Mouse (Mus musculus) heart, embryonic 11.5 days (tissue): ENCODE measurements around the gene Sspn. TPM values are rescaled to one million over a fixed set of nuclear protein-coding genes. Genes with fewer than 3 reads are reported as not detected.

Experiments
- ATAC-seq: fragments of 200-750 bp; cut with Nextera tagmentation; replicated peaks from 2 replicates; pipeline ENCODE4 v1.8.0; 2017; ENCODE audit warnings: moderate library complexity; ENCODE audit not compliant: insufficient number of reproducible peaks, low FRiP score, low TSS enrichment
- H3K27ac ChIP-seq: fragments of 300-500 bp; sonication (generic); 2 replicates; pipeline ENCODE4 v1.5.1; 2014; ENCODE audit warnings: mild to moderate bottlenecking, low read depth, low read length
- H3K27me3 ChIP-seq: fragments of 300-500 bp; sonication (generic); 2 replicates; pipeline ENCODE4 v1.6.1; 2014; ENCODE audit warnings: mild to moderate bottlenecking, low read length, mixed read lengths; ENCODE audit not compliant: control insufficient read depth, insufficient read depth
- H3K36me3 ChIP-seq: fragments of 300-500 bp; sonication (generic); 2 replicates; pipeline ENCODE4 v1.6.1; 2014; ENCODE audit warnings: mild to moderate bottlenecking, low read length, moderate library complexity, mixed read lengths; ENCODE audit not compliant: control insufficient read depth, insufficient read depth
- H3K4me1 ChIP-seq: fragments of 300-500 bp; sonication (generic); 2 replicates; pipeline ENCODE4 v1.6.1; 2014; ENCODE audit warnings: low read length; ENCODE audit not compliant: control insufficient read depth, insufficient read depth
- H3K4me2 ChIP-seq: fragments of 300-500 bp; sonication (generic); 2 replicates; pipeline ENCODE4 v1.6.1; 2014; ENCODE audit warnings: mild to moderate bottlenecking, moderate library complexity
- H3K4me3 ChIP-seq: fragments of 300-500 bp; sonication (generic); 2 replicates; pipeline ENCODE4 v1.5.1; 2014; ENCODE audit warnings: low read depth, low read length
- H3K9ac ChIP-seq: fragments of 300-500 bp; sonication (generic); 2 replicates; pipeline ENCODE4 v1.6.1; 2014; ENCODE audit warnings: mild to moderate bottlenecking, low read depth, low read length, moderate library complexity
- H3K9me3 ChIP-seq: fragments of 300-500 bp; sonication (generic); replicated peaks from 2 replicates; pipeline ENCODE4 v1.6.1; 2016; ENCODE audit warnings: low read length; ENCODE audit not compliant: control insufficient read depth
- WGBS: fragments of 180-500 bp; shearing (Covaris S2); extraction: QIAGEN DNeasy Blood & Tissue Kit; methylation state at CpG from one replicate; pipeline ENCODE4 v1.1.7; 2014; ENCODE audit not compliant: insufficient replicate concordance; 5-methylcytosine and 5-hydroxymethylcytosine counted together
- polyA plus RNA-seq: library from polyadenylated mRNA; unstranded; fragments of >200 nt; fragmentation: Nextera tagmentation; extraction: Ambion mirVana; gene quantifications from 2 replicates; pipeline ENCODE4 v1.2.1, GENCODE M21; 2014

Gene Sspn
- polyA plus RNA-seq, 1 experiment from 2014 or later: 35.6 TPM

GRCm38 (mm10) chr6:145958070-145958469, 26.6 kb downstream of the Sspn start:
- WGBS: 24% methylated on average over 5 of the region's 5 CpGs
- peaks cover 24% of the 10 kb centered on the region for H3K4me1 ChIP-seq
- H3K4me3 ChIP-seq: no peak overlapping the region
- no peak for ATAC-seq
- H3K9me3 ChIP-seq: no peaks in the 10 kb centered on the region
- no peak overlapping the region for H3K4me2 ChIP-seq
- peak overlapping the region; percentile 81 for H3K27ac ChIP-seq
- H3K36me3 ChIP-seq: no peaks in the 10 kb centered on the region
- H3K27me3 ChIP-seq: no peaks in the 10 kb centered on the region
- 0 out of 2 replicates have a peak overlapping the region, but pooled peaks have one; percentile 17 for H3K9ac ChIP-seq

GRCm38 (mm10) chr6:145961047-145961446, 29.6 kb downstream of the Sspn start:
- no peaks in the 10 kb centered on the region for H3K9me3 ChIP-seq
- no peak overlapping the region for H3K9ac ChIP-seq
- no peak overlapping the region for H3K27ac ChIP-seq
- H3K27me3 ChIP-seq: no peaks in the 10 kb centered on the region
- H3K4me3 ChIP-seq: no peak overlapping the region
- no peaks in the 10 kb centered on the region for H3K36me3 ChIP-seq
- no peak for ATAC-seq
- peaks cover 17% of the 10 kb centered on the region for H3K4me1 ChIP-seq
- 59% methylated on average over 8 of the region's 8 CpGs for WGBS
- H3K4me2 ChIP-seq: no peak overlapping the region

- H3K4me3 ChIP-seq: no peak overlapping the region
- 82% methylated on average over 13 of the region's 13 CpGs for WGBS
These were observed 32.5 kb downstream of the Sspn start for GRCm38 (mm10) chr6:145963966-145964365.

GRCm38 (mm10) chr6:145967693-145968092, 36.3 kb downstream of the Sspn start:
- Histone ChIP-seq H3K27ac (no peak overlapping the region), H3K9ac (no peak overlapping the region), H3K27me3 (no peaks in the 10 kb centered on the region), H3K9me3 (0 out of 2 replicates have a peak, but pooled peaks cover 2% of the 10 kb centered on the region), H3K4me1 (peaks cover 31% of the 10 kb centered on the region), H3K4me2 (no peak overlapping the region), H3K36me3 (no peaks in the 10 kb centered on the region), H3K4me3 (no peak overlapping the region)
- WGBS: 39% methylated on average over 8 of the region's 8 CpGs
- ATAC-seq: no peak

More at GRCm38 (mm10) chr6:145963966-145964365, 32.5 kb downstream of the Sspn start:
- Histone ChIP-seq H3K4me1 (peaks cover 25% of the 10 kb centered on the region), H3K36me3 (no peaks in the 10 kb centered on the region), H3K27ac (no peak overlapping the region), H3K27me3 (no peaks in the 10 kb centered on the region), H3K4me2 (no peak overlapping the region), H3K9me3 (no peaks in the 10 kb centered on the region), H3K9ac (no peak overlapping the region)
- no peak for ATAC-seq

- no peak for ATAC-seq
- no peak overlapping the region for H3K27ac ChIP-seq
- H3K27me3 ChIP-seq: no peaks in the 10 kb centered on the region
- no peak overlapping the region for H3K4me3 ChIP-seq
- H3K9me3 ChIP-seq: 0 out of 2 replicates have a peak, but pooled peaks cover 2% of the 10 kb centered on the region
- no peaks in the 10 kb centered on the region for H3K36me3 ChIP-seq
- no peak overlapping the region for H3K9ac ChIP-seq
- WGBS: 48% methylated on average over 7 of the region's 7 CpGs
- no peak overlapping the region for H3K4me2 ChIP-seq
- H3K4me1 ChIP-seq: peaks cover 33% of the 10 kb centered on the region
These were observed 36.9 kb downstream of the Sspn start for GRCm38 (mm10) chr6:145968301-145968818.

GRCm38 (mm10) chr6:145968821-145969220, 37.4 kb downstream of the Sspn start:
- Histone ChIP-seq H3K4me1 (peaks cover 37% of the 10 kb centered on the region), H3K27ac (no peak overlapping the region), H3K9me3 (0 out of 2 replicates have a peak, but pooled peaks cover 2% of the 10 kb centered on the region), H3K9ac (no peak overlapping the region), H3K4me2 (no peak overlapping the region), H3K36me3 (no peaks in the 10 kb centered on the region), H3K4me3 (no peak overlapping the region), H3K27me3 (no peaks in the 10 kb centered on the region)
- whole genome bisulfite sequencing: 32% methylated on average over 10 of the region's 10 CpGs
- ATAC-seq: no peak

- Histone ChIP-seq H3K9me3 (0 out of 2 replicates have a peak, but pooled peaks cover 2% of the 10 kb centered on the region), H3K4me1 (peaks cover 37% of the 10 kb centered on the region), H3K36me3 (no peaks in the 10 kb centered on the region), H3K4me3 (no peak overlapping the region), H3K27ac (no peak overlapping the region), H3K9ac (no peak overlapping the region), H3K4me2 (no peak overlapping the region), H3K27me3 (no peaks in the 10 kb centered on the region)
- 76% methylated on average over 5 of the region's 5 CpGs for WGBS
- no peak for ATAC-seq
These were observed 38.1 kb downstream of the Sspn start for GRCm38 (mm10) chr6:145969572-145969971.

GRCm38 (mm10) chr6:145972107-145972506, 40.7 kb downstream of the Sspn start:
- ATAC-seq: no peak
- Histone ChIP-seq H3K27ac (no peak overlapping the region), H3K9me3 (0 out of 2 replicates have a peak, but pooled peaks cover 2% of the 10 kb centered on the region), H3K36me3 (no peaks in the 10 kb centered on the region), H3K4me1 (peaks cover 33% of the 10 kb centered on the region), H3K27me3 (no peaks in the 10 kb centered on the region), H3K9ac (no peak overlapping the region), H3K4me2 (no peak overlapping the region), H3K4me3 (no peak overlapping the region)
- 74% methylated on average over 4 of the region's 4 CpGs for WGBS

- H3K27ac ChIP-seq: no peak overlapping the region
- ATAC-seq: no peak
These were observed 41.4 kb downstream of the Sspn start for GRCm38 (mm10) chr6:145972836-145973235.

More at GRCm38 (mm10) chr6:145972836-145973235, 41.4 kb downstream of the Sspn start:
- no peak overlapping the region for H3K9ac ChIP-seq
- 0 out of 2 replicates have a peak, but pooled peaks cover 2% of the 10 kb centered on the region for H3K9me3 ChIP-seq
- no peak overlapping the region for H3K4me3 ChIP-seq
- no peaks in the 10 kb centered on the region for H3K27me3 ChIP-seq
- H3K36me3 ChIP-seq: no peaks in the 10 kb centered on the region
- peaks cover 26% of the 10 kb centered on the region for H3K4me1 ChIP-seq
- 59% methylated on average over 6 of the region's 6 CpGs for WGBS
- H3K4me2 ChIP-seq: no peak overlapping the region
